Mouse (Mus musculus) right cerebral cortex, postnatal 36 days (tissue): ENCODE measurements around the gene Ryr3.

Source experiments
- DNase-seq, 2 experiments: peaks; one replicate each; pipeline ENCODE4 v3.0.0; 2022; ENCODE audit warnings: low spot score in 2 of 2, mixed read lengths in 1 of 2

The Ryr3 gene

DNA sequence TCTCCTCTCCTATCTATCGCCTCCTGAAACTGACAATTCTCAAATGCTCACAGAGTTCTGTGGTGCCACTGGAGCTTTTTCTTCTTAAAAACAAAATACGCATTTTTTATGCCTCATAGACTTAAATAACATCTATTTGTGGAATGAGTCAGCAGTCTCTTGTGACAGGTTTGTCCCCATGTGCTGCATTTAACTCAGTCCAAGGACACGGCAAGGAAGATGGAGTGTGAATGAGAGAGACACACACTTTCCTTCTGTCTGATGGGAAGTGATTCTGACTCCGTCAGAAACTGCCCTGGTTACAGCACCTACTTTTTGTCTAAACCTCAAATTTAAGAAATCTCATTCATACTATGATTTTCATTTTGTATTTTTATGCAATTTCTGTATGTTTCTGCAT is 306.3 kb downstream of the Ryr3 start:
- no peak for DNase-seq

DNA sequence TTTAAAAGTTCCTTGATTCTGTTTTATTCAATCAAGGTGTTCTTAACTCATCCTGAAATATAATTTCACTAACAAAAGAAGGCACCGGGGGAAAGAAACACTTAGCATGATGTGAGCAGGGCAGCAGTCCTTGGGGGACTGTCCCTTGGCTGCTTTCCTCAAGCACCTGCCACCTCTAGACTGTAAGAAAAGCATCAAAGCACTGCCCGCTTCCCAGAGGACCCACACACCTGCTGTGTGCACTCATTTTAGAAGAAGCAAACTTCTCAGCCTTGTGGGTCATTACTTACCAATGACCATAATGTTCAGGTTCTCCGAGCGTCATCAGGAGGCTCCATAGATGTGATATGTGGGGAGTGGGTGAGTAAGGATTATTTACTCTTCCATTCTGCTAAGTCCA is 307.8 kb downstream of the Ryr3 start:
- DNase-seq, result no peak

DNA sequence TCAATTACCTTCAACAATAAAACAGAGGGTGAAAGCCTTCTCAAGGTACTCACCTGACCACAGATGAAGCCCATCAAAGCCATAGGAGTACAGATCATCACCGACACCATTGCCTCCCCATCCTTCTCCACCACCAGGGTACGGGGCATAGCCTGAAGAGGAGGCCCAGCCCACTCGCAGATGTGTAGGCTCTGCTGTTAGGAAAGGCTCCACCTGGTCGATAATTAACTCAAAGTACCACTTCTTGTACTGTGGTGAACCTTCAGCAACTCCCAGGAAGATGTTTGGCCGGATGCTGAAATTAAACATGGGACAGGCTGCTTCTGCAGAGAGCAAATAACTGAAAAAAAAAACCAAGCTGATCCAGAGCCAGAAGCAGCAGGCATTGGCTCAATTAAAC is 316.1 kb downstream of the Ryr3 start:
- DNase-seq, result no peak

- no peak for DNase-seq
Measured at GRCm38 (mm10) chr2:112884456-112885114, 332.3 kb downstream of the Ryr3 start.

GRCm38 (mm10) chr2:112881805-112882204 is 335.1 kb downstream of the Ryr3 start:
- no peak for DNase-seq

DNA sequence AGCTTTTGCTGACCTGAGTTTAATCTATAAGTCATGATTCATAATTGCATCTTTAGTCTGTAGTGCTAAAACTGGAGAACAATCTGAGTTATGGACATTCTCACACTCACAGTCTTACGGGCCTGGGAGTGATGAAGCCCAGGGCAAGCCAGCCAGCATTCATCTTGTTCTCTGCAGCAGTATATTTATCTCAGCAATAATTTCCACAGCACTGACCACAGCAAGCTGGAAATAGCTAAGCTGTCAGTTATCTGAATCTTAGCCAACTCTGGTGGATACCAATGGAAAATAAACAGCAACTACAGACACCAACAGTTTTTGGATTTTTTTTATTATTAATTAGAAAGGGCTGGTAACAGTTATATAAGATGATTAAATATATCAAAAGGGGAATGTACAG is 335.5 kb downstream of the Ryr3 start:
- no peak for DNase-seq

DNA sequence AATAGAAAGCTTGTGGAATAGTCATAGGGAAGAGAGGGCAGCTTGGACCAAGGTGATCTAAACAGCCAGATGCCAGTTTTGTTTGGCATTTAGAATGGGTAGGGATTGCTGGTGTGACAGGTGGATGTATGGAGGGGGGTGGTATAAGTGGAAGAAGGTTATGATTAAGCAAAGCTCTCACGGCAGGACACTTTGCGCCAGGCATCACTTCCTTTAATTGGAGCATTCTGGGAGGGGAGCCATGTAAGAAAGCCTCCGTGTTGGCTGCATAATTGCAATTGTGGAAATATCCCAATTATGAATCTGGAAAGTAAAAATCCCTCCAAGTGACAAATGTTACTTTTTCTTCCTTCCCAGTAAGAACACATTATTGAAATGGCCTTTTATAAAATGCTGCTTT is 339.5 kb downstream of the Ryr3 start:
- no peak for DNase-seq

- DNase-seq, result no peak
Measured at GRCm38 (mm10) chr2:112866043-112866551, 350.8 kb downstream of the Ryr3 start.

DNA sequence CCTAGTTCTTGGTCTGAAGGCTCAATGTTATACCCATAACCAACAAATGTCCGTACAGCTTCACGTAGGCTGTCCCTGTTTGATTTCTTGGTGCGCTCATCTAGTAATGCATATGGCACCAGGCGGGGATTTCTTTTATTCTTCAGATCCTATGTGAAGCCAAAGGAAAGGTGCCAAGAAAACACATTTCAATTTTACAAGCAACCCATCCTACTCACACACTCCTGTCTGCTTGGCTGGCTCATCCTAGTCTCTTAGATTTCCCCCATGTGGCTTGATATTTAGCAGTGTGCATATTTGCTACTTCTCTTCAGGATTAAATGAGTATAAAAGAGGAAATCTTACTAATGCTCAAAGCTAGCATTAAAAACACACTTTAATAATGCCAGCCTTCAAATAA is 355.1 kb downstream of the Ryr3 start:
- DNase-seq, result peak in 1 of 2 experiments; percentile 12

DNA sequence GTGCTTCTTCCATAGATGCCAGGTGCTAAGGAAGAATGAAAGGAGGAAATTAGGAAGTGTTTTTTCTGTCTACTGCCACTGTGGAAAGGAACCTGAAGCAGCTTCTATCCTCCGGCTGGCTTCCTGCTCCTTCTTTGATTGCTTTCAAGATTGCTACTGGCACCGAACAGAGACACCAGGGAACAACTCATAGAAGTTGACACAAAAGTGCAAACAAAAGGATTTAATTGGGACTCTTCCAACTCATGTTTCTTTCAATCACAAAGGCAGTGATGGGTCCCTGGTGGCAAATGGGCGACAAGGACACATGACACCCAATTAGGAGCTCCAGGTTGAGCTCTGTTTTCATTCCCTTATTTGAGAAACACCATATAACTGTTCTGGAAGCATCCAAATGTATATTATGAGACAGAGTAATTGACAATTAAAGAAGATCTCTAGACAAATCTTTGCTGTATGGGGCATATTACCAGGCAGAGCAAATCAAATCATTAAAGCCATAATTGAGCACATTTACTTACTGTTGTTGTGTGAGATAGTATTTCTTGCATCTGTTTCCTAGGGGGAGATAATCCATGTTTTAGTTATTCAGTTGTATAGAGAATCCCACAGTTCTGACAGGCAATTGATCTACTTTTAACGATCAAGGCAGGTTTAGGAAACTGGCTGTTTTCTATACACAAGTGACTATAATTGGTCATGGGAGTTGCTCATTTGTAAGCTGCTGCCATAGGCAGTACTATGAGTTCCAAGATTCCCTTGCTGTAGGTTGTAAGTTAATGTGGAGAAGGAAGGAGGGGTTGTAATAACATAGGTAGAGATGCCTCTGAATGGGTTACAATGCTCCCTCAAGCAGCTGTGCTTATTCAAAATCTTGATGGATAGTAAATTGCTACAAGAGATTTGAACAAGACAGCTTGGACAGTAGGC is 371.0 kb downstream of the Ryr3 start:
- no peak for DNase-seq

- no peak for DNase-seq
Measured at GRCm38 (mm10) chr2:112842877-112843276, 374.0 kb downstream of the Ryr3 start.

DNA sequence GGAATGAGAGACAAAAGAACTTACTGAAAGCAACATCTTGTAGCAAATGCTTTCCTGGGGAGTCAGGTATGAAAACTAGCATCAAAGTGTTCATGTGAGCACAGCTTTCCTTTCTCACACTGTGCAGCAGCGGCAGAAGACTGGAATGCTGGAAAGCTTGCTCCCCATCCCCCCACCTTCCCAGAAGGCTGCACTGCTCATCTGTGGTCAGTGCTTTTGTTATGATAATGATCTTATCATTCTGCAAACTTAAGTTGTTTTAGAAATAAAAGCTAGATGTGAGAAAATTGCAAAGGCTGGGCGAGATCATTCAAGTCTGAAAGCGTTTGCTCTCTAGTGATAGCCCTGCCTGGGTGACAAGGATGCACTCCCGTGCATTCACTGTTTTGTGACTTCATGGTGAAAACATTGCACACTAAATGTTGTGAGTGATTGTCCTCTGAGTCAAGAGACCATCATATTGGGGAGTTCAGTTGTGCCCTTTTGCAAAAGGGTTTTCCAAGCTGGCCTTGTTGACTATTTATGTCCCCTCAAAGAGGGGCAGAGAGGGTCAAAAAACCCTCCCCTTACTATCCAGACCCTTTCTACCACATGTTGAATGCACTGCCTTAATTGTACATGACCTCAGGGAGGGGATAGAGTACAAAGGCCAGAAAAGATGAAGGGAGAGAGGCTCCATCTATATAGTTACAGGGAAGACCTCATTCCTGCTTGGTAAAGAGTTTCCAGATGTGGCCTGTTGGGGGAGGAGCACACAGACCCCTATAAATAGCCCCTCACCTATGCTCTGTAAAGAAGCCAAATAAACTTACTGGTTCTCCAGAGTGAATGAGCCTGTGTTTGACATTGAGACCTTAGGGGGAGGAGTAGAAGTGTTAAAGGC is 385.2 kb downstream of the Ryr3 start:
- no peak for DNase-seq

- DNase-seq, result no peak
Measured at GRCm38 (mm10) chr2:112826571-112826970, 390.3 kb downstream of the Ryr3 start.

DNA sequence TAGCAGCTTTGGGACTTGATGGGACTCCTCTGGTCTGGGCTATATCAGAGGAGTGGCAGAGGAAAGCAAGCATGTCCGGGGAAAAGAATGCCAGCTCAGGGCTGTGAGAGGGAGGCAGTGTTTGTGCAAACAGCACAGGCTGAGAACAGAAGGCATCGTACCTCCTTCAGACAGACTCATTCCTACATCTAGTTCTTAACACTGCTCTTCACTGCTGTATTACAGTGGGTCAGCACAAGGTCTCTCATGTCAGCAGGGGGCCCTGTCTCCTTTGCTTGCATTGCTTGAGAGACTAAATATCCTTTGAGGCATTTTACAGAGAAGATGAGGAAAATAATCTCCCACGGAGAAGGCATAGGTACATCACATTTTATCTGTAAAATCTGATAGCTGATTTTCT is 394.2 kb downstream of the Ryr3 start:
- no peak for DNase-seq

GRCm38 (mm10) chr2:112819059-112819458 is 397.8 kb downstream of the Ryr3 start:
- DNase-seq, result no peak

DNA sequence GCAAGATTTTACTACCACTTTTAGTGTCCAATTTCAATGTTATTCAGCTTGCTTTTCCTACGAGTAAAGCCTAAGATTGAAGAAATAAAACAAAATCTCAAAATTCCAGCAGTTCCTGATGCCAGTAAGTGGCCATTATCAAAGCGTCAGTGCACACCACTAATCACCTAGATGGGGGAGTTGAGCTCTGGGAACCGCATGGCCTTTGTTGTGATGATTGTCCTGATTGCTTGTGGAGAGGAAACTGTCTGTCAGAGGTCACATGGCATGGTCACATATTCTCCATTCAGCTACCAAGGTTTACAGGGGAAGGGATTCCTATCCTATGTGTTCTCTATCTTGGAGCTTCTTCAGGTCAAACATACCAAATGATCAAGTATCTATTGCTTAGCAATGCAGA is 399.9 kb downstream of the Ryr3 start:
- DNase-seq, result no peak

DNA sequence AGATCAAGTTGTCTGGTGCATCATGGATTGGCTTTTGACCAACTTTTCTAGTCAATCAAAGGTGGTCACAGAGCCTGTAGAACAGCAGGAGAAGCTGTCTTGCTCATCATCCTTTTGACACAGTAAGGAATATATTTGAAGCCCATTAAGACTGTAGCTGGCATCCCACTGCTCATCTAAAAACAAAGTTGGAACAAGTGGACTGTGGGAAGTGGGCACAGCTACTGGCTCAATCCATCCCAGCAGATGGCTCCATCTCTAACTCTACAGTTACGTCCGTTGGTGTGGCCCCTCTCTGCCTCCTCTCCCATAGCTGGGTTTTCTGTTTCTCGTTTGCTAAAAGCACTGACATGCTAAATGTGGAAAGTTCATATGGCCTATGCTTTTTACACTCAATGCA is 400.9 kb downstream of the Ryr3 start:
- no peak for DNase-seq

DNA sequence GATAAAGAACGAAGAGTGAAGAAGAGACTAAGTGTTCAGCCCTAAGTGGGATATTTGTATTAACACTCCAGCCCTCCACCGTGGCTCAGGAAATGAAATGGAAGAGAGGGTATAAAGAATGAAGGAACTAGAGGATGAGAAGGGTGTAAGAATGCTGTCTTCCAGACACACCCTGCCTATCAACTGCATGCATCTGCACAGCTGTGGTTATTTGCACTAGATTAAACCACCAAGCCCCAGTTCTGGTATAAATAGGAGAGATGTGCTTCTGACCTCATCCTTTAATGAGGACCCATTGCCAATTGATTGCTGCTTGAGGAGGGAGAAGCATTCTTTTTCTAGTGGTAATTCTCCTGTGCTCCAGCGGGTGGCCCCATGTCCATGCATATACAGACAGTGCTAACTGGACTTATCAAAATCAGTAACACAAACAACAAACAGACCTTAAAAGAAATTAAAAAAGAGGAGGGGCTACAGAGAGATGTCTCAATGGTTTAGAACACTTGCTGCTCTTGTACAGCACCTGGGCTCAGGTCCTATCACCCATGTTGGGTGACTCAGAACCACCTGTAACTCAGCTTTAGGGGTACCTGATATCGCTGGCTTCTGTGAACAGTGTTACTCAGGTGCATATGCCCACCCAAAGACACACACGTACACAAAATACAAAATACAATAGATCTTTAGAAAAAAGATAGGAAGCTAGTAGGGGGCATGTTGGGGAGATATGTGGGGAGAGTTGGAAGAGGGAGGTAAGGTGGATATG is 404.1 kb downstream of the Ryr3 start:
- DNase-seq, result no peak

- DNase-seq, result no peak
Measured at GRCm38 (mm10) chr2:112806015-112806414, 410.9 kb downstream of the Ryr3 start.

DNA sequence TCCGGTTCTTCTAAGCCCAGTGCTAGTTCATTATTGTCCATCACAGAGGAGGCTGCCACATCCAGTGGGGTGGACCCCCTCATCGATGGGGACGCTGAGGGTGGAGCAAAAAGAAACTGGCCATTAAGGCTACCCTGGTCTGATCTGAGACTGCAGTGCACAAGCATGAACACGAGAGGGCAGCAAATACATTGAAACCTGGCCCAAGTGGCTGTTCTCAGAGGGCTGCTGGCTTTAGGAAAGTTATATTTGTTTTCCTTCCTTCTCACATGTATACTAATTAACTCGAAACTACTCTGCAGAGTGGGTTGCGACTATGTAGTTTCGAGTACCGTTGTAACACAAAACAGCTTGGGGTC is 416.9 kb downstream of the Ryr3 start:
- DNase-seq, result peak; percentile 26

DNA sequence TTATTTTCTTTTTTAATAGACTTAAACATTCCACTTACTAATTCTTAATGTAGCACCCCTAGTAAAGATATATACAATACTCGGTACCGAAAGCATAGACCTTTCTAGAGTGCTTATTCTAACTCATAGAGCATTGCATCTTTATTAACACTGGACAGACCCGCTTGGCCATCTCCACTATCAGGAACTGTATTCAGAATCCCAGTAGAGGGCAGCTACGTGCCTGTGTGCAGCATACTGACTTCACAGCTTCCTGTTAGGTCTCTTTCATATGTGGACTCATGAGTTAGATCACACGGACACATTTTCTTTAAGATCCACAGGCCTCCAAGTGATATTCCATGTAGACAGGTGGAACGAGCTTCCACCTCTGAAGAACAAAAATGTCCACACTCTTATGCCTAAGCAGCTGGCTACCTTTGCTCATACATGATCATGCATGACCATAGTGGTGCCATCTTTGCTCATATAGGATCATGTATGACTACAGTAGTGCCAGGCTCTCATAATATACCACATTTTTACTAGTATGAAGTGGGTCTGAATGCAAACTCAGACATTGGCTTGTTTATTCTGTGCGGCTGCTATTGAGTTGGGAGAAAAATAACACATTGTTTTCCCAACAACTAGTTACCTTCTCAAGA is 417.4 kb downstream of the Ryr3 start:
- no peak for DNase-seq
